Comparison of ENCODE assay signal across 8 mouse cellular contexts in the genomic region with DNA sequence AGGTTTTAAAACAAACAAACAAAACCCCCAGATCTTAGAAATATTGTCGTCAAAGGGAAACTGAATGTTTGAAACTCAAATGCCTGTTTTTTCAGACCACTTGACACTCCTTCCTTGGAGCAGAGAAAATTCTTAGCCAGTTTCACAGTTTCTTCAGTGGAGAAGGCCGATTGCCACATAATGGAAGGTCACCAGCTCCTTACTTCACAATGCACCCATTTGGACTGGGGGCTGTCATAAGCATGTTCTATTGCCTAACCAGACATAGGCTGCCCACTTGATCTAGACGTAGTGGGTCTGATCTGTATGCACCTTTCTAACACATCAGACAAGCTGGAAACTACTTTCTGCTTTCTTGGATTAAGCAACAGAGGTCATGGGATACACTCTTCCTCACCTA. TPM values are rescaled to one million over a fixed set of nuclear protein-coding genes. Genes with fewer than 3 reads are reported as not detected.
A peak's percentile ranks its signal among the peaks of the same experiment; 100 is the strongest.
DNase-seq lines count a peak whose midpoint lies in the region; ATAC-seq lines count a peak whose summit lies in the region.

No protein-coding gene starts in this region.

- peak overlapping the region; percentile 78; the same call in 1 of the 2 replicates for H3K4me2 ChIP-seq in hindbrain, embryonic 11.5 days (replicated peaks; ENCODE audit: low read depth, low read length)

- no peaks in the 10 kb centered on the region for H3K9me3 ChIP-seq in hindbrain, embryonic 11.5 days (ENCODE audit: control insufficient read depth, low read length)

- DNase-seq in adrenal gland, adult 8-10 months: peak; percentile 34
- no peak for DNase-seq in adrenal gland, postnatal 25 days
- DNase-seq in 3T3-L1 (ENCODE audit: low read depth, low spot score): peak; percentile 6
- no peak for DNase-seq in hindbrain, embryonic 11.5 days (ENCODE audit: low spot score)
- peak; percentile 45 for DNase-seq in lung, postnatal 10 days
- DNase-seq in gastrocnemius, postnatal 4 days (ENCODE audit: low spot score in 2 of 2): no peak
- DNase-seq in embryo, embryonic 11 days: no peak

- no peak overlapping the region for H3K4me3 ChIP-seq in hindbrain, embryonic 11.5 days (ENCODE audit: low read depth, low read length)

- H3K9ac ChIP-seq in hindbrain, embryonic 11.5 days (ENCODE audit: low read depth, low read length): no peak overlapping the region

- H3K36me3 ChIP-seq in hindbrain, embryonic 11.5 days (ENCODE audit: control insufficient read depth, insufficient read depth, low read length): no peaks in the 10 kb centered on the region

- WGBS in hindbrain, embryonic 11.5 days: 51% methylated on average over 3 of the region's 3 CpGs

- no peaks in the 10 kb centered on the region; the same call in 1 of the 2 replicates for H3K4me1 ChIP-seq in hindbrain, embryonic 11.5 days (replicated peaks; ENCODE audit: control insufficient read depth, insufficient read depth, low read length)

- H3K27ac ChIP-seq in hindbrain, embryonic 11.5 days (ENCODE audit: low read depth, low read length): no peak overlapping the region

- ATAC-seq in hindbrain, embryonic 11.5 days (ENCODE audit: low FRiP score): no peak
- no peak for ATAC-seq in frontal cortex, adult (ENCODE audit: low TSS enrichment)

- H3K27me3 ChIP-seq in hindbrain, embryonic 11.5 days (ENCODE audit: control insufficient read depth, insufficient read depth, low read length): no peaks in the 10 kb centered on the region

RNA-seq across cellular contexts. Expression of a gene that starts 0.6 kb away (rescaled TPM):
- total RNA-seq in adrenal gland, adult 8-10 months (2022): 100 to 1,000 TPM in 3 of 4 experiments, 10 to 100 TPM in 1; 96.9 to 281 (median 196) TPM
- total RNA-seq in adrenal gland, postnatal 25 days (2021): 269 and 271 TPM in 2 replicates
- 14.1 and 19.1 TPM in 2 replicates for polyA plus RNA-seq in hindbrain, embryonic 11.5 days (2014; fragmentation: Nextera tagmentation; extraction: Ambion mirVana)
- total RNA-seq in gastrocnemius, postnatal 4 days (2021): 10 to 100 TPM; 27.9 to 32.9 TPM

RNA-seq across cellular contexts. Expression of a gene that starts 45.1 kb away (rescaled TPM):
- 1 to 10 TPM; 1.2 to 3.2 (median 1.7) TPM for total RNA-seq in adrenal gland, adult 8-10 months (2022)
- total RNA-seq in adrenal gland, postnatal 25 days (2021): 0.94 and 2.8 TPM in 2 replicates
- not detected in 2 replicates for polyA plus RNA-seq in hindbrain, embryonic 11.5 days (2014; fragmentation: Nextera tagmentation; extraction: Ambion mirVana)
- total RNA-seq in gastrocnemius, postnatal 4 days (2021): under 1 TPM in 1 of 2 experiments, not detected in 1; 0.29 TPM

Comparison
In these comparisons a context has a peak if more than half of its experiments do, and no peak if none do; other contexts are left out.
1. DNase-seq: peak in adrenal gland, adult 8-10 months (single experiment), 3T3-L1 (single experiment) and lung, postnatal 10 days (single experiment); none in adrenal gland, postnatal 25 days (single experiment), hindbrain, embryonic 11.5 days (single experiment), gastrocnemius, postnatal 4 days (0 of 2) and embryo, embryonic 11 days (single experiment).